Mouse (Mus musculus): Measurements from ENCODE around the gene Rcbtb2.
"Not testable (repeated sequence)": the region's sequence is repeated elsewhere in the genome, so short reads cannot be mapped to it uniquely, and the experiment has no call there.

The Rcbtb2 gene

GRCm38 (mm10) chr14:73122923-73123278 lies at the start of gene Rcbtb2:
TSS of gene Rcbtb2 (plus strand) at chr14:73123037.
- no peak for DNase-seq (ENCODE audit: low spot score)

GRCm38 (mm10) chr14:73083563-73083962 lies 39.3 kb upstream of the Rcbtb2 start:
- no peak for DNase-seq (ENCODE audit: low spot score)

GRCm38 (mm10) chr14:73086425-73086824 lies 36.4 kb upstream of the Rcbtb2 start:
- no peak for DNase-seq (ENCODE audit: low spot score)

- DNase-seq (ENCODE audit: low spot score): no peak
Observed at GRCm38 (mm10) chr14:73087247-73087646, 35.6 kb upstream of the Rcbtb2 start.

GRCm38 (mm10) chr14:73087746-73088145 lies 35.1 kb upstream of the Rcbtb2 start:
- no peak for DNase-seq (ENCODE audit: low spot score)

- no peak for DNase-seq (ENCODE audit: low spot score)
Observed at GRCm38 (mm10) chr14:73088224-73088623, 34.6 kb upstream of the Rcbtb2 start.

- no peak for DNase-seq (ENCODE audit: low spot score)
Observed at GRCm38 (mm10) chr14:73092871-73093270, 30.0 kb upstream of the Rcbtb2 start.

GRCm38 (mm10) chr14:73094802-73095550 lies 27.9 kb upstream of the Rcbtb2 start:
- DNase-seq (ENCODE audit: low spot score): no peak

GRCm38 (mm10) chr14:73098677-73099387 lies 24.0 kb upstream of the Rcbtb2 start:
- DNase-seq (ENCODE audit: low spot score): no peak

GRCm38 (mm10) chr14:73102270-73102865 lies 20.5 kb upstream of the Rcbtb2 start:
- no peak for DNase-seq (ENCODE audit: low spot score)

- DNase-seq (ENCODE audit: low spot score): not testable (repeated sequence)
Observed at GRCm38 (mm10) chr14:73102986-73103385, 19.9 kb upstream of the Rcbtb2 start.

- DNase-seq (ENCODE audit: low spot score): no peak
Observed at GRCm38 (mm10) chr14:73104913-73105312, 17.9 kb upstream of the Rcbtb2 start.

GRCm38 (mm10) chr14:73105407-73106185 lies 17.2 kb upstream of the Rcbtb2 start:
- DNase-seq (ENCODE audit: low spot score): no peak

GRCm38 (mm10) chr14:73106234-73106711 lies 16.6 kb upstream of the Rcbtb2 start:
- DNase-seq (ENCODE audit: low spot score): peak; percentile 61

- DNase-seq (ENCODE audit: low spot score): peak; percentile 43
Observed at GRCm38 (mm10) chr14:73106957-73107356, 15.9 kb upstream of the Rcbtb2 start.

- no peak for DNase-seq (ENCODE audit: low spot score)
Observed at GRCm38 (mm10) chr14:73107371-73107770, 15.5 kb upstream of the Rcbtb2 start.

GRCm38 (mm10) chr14:73107952-73108351 lies 14.9 kb upstream of the Rcbtb2 start:
- no peak for DNase-seq (ENCODE audit: low spot score)

GRCm38 (mm10) chr14:73110682-73111081 lies 12.2 kb upstream of the Rcbtb2 start:
- DNase-seq (ENCODE audit: low spot score): no peak

- DNase-seq (ENCODE audit: low spot score): no peak
Observed at GRCm38 (mm10) chr14:73111091-73111490, 11.7 kb upstream of the Rcbtb2 start.

GRCm38 (mm10) chr14:73112186-73112840 lies 10.5 kb upstream of the Rcbtb2 start:
- no peak for DNase-seq (ENCODE audit: low spot score)

- not testable (repeated sequence) for DNase-seq (ENCODE audit: low spot score)
Observed at GRCm38 (mm10) chr14:73114952-73115351, 7.9 kb upstream of the Rcbtb2 start.

GRCm38 (mm10) chr14:73116301-73116700 lies 6.5 kb upstream of the Rcbtb2 start:
- DNase-seq (ENCODE audit: low spot score): no peak

Measured in urinary bladder, postnatal 14 days (tissue).